Mouse (Mus musculus) heart, adult 2 months (tissue): ENCODE data around the gene Dot1l. TPM values are rescaled to one million over a fixed set of nuclear protein-coding genes. Genes with fewer than 3 reads are reported as not detected.

ENCODE experiments used
- DNase-seq, 2 experiments: peaks; one replicate each; pipeline ENCODE4 v3.0.0; 2021
- H3K27ac ChIP-seq: fragments of 200-600 bp; 2 replicates; pipeline ENCODE4 v1.8.1; 2022
- H3K27me3 ChIP-seq: fragments of 200-500 bp; 2 replicates; pipeline ENCODE4 v1.6.1; 2012; ENCODE audit warnings: mild to moderate bottlenecking, low read length, inconsistent platforms, mixed read lengths; ENCODE audit not compliant: control insufficient read depth, insufficient read depth
- H3K36me3 ChIP-seq: fragments of 200-500 bp; 2 replicates; pipeline ENCODE4 v1.6.1; 2012; ENCODE audit warnings: low read length, inconsistent platforms; ENCODE audit not compliant: control insufficient read depth, insufficient read depth
- H3K4me1 ChIP-seq: fragments of 200-500 bp; 2 replicates; pipeline ENCODE4 v1.6.1; 2011; ENCODE audit warnings: low read length; ENCODE audit not compliant: control insufficient read depth, insufficient read depth
- H3K4me3 ChIP-seq: fragments of 200-600 bp; 2 replicates; pipeline ENCODE4 v1.8.1; 2022
- H3K79me2 ChIP-seq: fragments of 200-500 bp; replicated peaks from 2 replicates; pipeline ENCODE4 v1.6.1; 2012; ENCODE audit warnings: mild to moderate bottlenecking, inconsistent platforms, low read length, moderate library complexity, mixed read lengths; ENCODE audit not compliant: control insufficient read depth, insufficient read depth
- H3K9ac ChIP-seq: fragments of 200-500 bp; 2 replicates; pipeline ENCODE4 v1.6.1; 2012; ENCODE audit warnings: low read depth, mild to moderate bottlenecking, control low read depth, inconsistent platforms, low read length, mixed read lengths
- CTCF ChIP-seq: fragments of 200-600 bp; IDR thresholded peaks from 2 replicates; pipeline ENCODE4 v1.8.1; 2022; ENCODE audit warnings: antibody characterized with exemption, mild to moderate bottlenecking, moderate library complexity
- EP300 ChIP-seq: fragments of 200-500 bp; IDR thresholded peaks from 2 replicates; pipeline ENCODE4 v1.6.1; 2011; ENCODE audit warnings: low read depth, low read length, control low read depth; ENCODE audit not compliant: insufficient read depth
- POLR2A ChIP-seq: fragments of 200-500 bp; IDR thresholded peaks from 2 replicates; pipeline ENCODE4 v1.6.1; 2011; ENCODE audit warnings: mild to moderate bottlenecking, low read depth, low read length, control low read depth; ENCODE audit not compliant: insufficient read depth
- WGBS: fragments of 180-500 bp; shearing (Covaris S2); methylation state at CpG from one replicate; pipeline ENCODE4 v1.1.7; 2018; 5-methylcytosine and 5-hydroxymethylcytosine counted together
- intact Hi-C: fragments of 180-260 bp; cut with DNase I; formaldehyde crosslinking; loops from one replicate; pipeline ENCODE4 v1.15.1; 2025
- long read RNA-seq: library from polyadenylated mRNA; stranded (forward); transcript quantifications from one replicate; pipeline ENCODE4 v2.0.0, GENCODE M21; 2021
- polyA plus RNA-seq: library from polyadenylated mRNA; depleted of rRNA; stranded (reverse); fragments of >200 nt; gene quantifications from 2 replicates; pipeline ENCODE4 v1.2.3, GENCODE M21; 2012; rRNA removed
- total RNA-seq, 2 experiments: library from RNA; stranded (reverse); gene quantifications; 2 replicates each; pipeline ENCODE4 v1.2.3; 2021

The Dot1l gene
- total RNA-seq (10 to 100 TPM; 18.8 to 19.6 TPM), polyA plus RNA-seq (35.0 and 39.6 TPM in 2 replicates)
- long read RNA-seq, partial matches to known transcripts = 5 of 10 reads
- long read RNA-seq, other reads (novel, unspliced or antisense) = 5 of 10 reads

DNA sequence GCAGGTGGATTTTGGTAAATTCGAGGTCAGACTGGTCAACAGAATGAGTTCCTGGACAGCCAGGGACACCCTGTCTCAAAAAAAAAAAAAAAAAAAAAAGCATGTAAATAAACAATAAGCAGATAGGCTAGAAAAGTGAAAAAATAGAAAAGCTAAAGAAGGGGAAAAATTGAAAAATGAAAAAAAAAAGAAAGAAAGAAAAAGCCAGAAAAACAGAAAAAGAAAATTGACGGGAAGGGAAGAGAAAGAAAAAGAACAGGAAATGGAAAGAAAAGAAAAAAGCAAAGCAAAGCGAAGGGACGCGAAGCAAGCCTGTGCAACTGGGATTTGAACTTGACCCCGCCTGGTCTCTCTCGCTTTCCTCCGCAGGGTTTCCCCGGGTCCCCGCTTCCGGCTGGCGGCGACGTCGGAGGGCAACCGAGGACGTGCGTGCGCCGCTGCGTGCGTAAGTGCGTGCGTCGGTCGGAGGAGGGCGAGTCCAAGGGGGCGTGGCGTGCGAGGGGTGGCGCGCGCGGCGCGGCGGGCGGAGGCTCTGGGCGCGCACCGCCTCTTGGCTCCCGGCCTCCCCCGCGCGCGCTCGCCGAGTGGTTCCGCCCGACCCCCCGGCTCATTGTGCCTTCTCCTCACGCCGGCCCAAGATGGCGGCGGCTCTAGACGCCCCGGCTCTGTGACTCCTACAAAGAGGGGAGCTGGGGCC lies at the start of gene Dot1l:
TSS of gene Dot1l (plus strand) at position 613 of the 697 bp plus-strand sequence.
- Histone ChIP-seq H3K79me2 (peaks cover 10% of the 10 kb centered on the region), H3K27ac (peak within 1 kb of the TSS; percentile 98), H3K4me1 (peaks cover 31% of the 10 kb centered on the region), H3K36me3 (no peaks in the 10 kb centered on the region; the same call in 1 of the 2 replicates), H3K27me3 (no peaks in the 10 kb centered on the region), H3K9ac (peak within 1 kb of the TSS; percentile 93), H3K4me3 (peak within 1 kb of the TSS; percentile 80)
- WGBS = 1% methylated on average over 57 of the region's 57 CpGs
- no peak for TF ChIP-seq CTCF
- TF ChIP-seq POLR2A = peak; percentile 61
- peak; percentile 77 for TF ChIP-seq EP300
- intact Hi-C loops = no loop called here
- DNase-seq = peak; percentile 99

GRCm38 (mm10) chr10:80705479-80705878 lies 49.5 kb upstream of the Dot1l start:
- no peaks in the 10 kb centered on the region for H3K79me2 ChIP-seq
- TF ChIP-seq EP300 (no peak), CTCF (no peak), POLR2A (no peak)
- no peaks in the 10 kb centered on the region for H3K27me3 ChIP-seq
- H3K9ac ChIP-seq = no peak overlapping the region
- H3K4me1 ChIP-seq = no peaks in the 10 kb centered on the region
- no peak for DNase-seq
- H3K4me3 ChIP-seq = no peak overlapping the region
- WGBS = 75% methylated on average over 3 of the region's 3 CpGs
- no peak overlapping the region for H3K27ac ChIP-seq
- intact Hi-C loops = no loop called here
- no peaks in the 10 kb centered on the region for H3K36me3 ChIP-seq

DNA sequence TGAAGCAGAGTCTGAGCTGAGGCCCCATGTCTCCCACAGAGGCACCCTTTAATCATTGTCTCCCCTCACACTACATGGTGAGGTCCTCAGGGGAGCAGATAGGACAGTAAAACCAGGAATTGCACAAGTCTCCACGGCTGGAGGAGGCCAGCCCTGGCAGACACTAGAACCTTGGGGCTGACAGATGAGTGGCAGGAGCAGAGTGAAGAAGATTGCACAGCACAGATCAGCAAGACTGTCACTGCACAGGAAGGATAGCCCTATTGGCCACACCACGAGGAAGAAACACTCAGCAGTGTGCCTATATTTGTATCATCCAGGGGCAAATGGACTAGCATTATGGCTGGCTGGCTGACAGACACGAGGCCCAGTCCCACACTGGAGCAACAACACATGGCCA lies 44.2 kb upstream of the Dot1l start:
- Histone ChIP-seq H3K9ac (no peak overlapping the region), H3K4me1 (no peaks in the 10 kb centered on the region), H3K27ac (no peak overlapping the region), H3K36me3 (no peaks in the 10 kb centered on the region), H3K4me3 (no peak overlapping the region), H3K79me2 (no peaks in the 10 kb centered on the region), H3K27me3 (no peaks in the 10 kb centered on the region)
- WGBS = 49% methylated on average over 3 of the region's 3 CpGs
- no peak for DNase-seq
- intact Hi-C loops = no loop called here
- no peak for TF ChIP-seq EP300
- no peak for TF ChIP-seq POLR2A
- no peak for TF ChIP-seq CTCF

DNA sequence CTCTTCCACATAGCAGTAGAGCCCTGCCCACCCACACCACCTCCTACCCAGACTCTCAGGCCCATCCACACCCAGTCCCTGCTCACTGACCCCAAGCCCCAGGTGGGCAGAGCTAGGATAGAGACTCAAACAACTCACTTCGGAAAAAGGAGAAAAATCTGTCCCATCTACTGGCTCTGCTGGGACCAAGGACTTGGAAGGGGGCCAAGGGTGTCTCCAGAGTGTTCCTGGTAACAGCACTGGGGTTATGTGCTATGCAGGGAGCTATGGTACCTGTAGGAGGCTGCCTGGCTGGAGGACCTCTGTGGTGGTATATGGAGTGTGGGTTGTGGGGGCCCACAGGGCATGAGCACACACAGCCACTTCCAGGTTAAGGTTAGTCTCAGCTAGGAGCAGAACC lies 37.7 kb upstream of the Dot1l start:
- no peak for DNase-seq
- H3K27me3 ChIP-seq = no peaks in the 10 kb centered on the region
- no peak overlapping the region for H3K9ac ChIP-seq
- WGBS = 42% methylated on average over 1 of the region's 1 CpGs
- intact Hi-C loops = no loop called here
- H3K4me3 ChIP-seq = no peak overlapping the region
- no peaks in the 10 kb centered on the region for H3K79me2 ChIP-seq
- no peaks in the 10 kb centered on the region for H3K36me3 ChIP-seq
- TF ChIP-seq POLR2A = no peak
- TF ChIP-seq CTCF = no peak
- TF ChIP-seq EP300 = no peak
- no peaks in the 10 kb centered on the region for H3K4me1 ChIP-seq
- H3K27ac ChIP-seq = no peak overlapping the region

GRCm38 (mm10) chr10:80727369-80728127 lies 27.5 kb upstream of the Dot1l start:
- peaks cover 3% of the 10 kb centered on the region; the same call in 1 of the 2 replicates for H3K79me2 ChIP-seq
- H3K27me3 ChIP-seq = no peaks in the 10 kb centered on the region
- DNase-seq = no peak
- no peaks in the 10 kb centered on the region for H3K4me1 ChIP-seq
- no peak overlapping the region for H3K27ac ChIP-seq
- H3K9ac ChIP-seq = no peak overlapping the region
- intact Hi-C loops = no loop called here
- 80% methylated on average over 5 of the region's 5 CpGs for WGBS
- TF ChIP-seq EP300 (no peak), POLR2A (no peak), CTCF (no peak)
- no peaks in the 10 kb centered on the region for H3K36me3 ChIP-seq
- no peak overlapping the region for H3K4me3 ChIP-seq
